Mouse (Mus musculus) lung, postnatal 0 days (tissue): ENCODE results near the gene Hepacam2.

Source experiments
- CTCF ChIP-seq: IDR thresholded peaks from 2 replicates; pipeline ENCODE4 v1.5.1; 2016; ENCODE audit warnings: antibody characterized with exemption, mild to moderate bottlenecking
- EP300 ChIP-seq: IDR thresholded peaks from 2 replicates; pipeline ENCODE4 v1.6.1; 2016; ENCODE audit warnings: antibody characterized with exemption, mild to moderate bottlenecking, control low read depth

DNA sequence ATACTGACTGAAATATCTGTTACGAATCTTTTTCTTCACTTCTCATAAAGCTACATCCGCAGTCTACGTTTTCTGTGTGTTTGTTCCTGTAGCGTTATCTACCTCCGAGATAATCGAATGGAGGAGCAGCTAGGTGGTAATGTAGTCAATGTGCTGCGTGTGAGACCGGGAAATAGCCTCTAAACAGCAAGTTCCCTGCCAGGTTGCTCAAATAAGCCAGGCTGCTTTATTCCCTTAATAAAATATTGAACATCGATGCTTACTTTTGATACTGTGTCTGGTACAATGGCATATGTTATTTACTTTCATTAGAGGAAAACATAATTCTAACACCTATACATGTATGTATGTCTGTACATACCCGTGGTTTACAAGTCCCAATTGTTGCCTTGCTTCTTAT, 13.0 kb upstream of the Hepacam2 start:
- TF ChIP-seq EP300 (no peak), CTCF (no peak)
